Mouse (Mus musculus) myocyte (in vitro differentiated cells): ENCODE results near the gene Cd8b1.

Experiments used
- CEBPB ChIP-seq: IDR thresholded peaks from 2 replicates; pipeline ENCODE4 v1.6.1; 2011; ENCODE audit warnings: mild to moderate bottlenecking, moderate library complexity; ENCODE audit not compliant: poor library complexity, insufficient read depth, severe bottlenecking
- E2F4 ChIP-seq: IDR thresholded peaks from one replicate; pipeline ENCODE4 v1.6.1; 2011; ENCODE audit warnings: mild to moderate bottlenecking, control low read depth, moderate library complexity; ENCODE audit not compliant: insufficient read depth
- MAX ChIP-seq: IDR thresholded peaks from one replicate; pipeline ENCODE4 v1.6.1; 2011; ENCODE audit warnings: low read depth, mild to moderate bottlenecking, control low read depth
- MYOD1 ChIP-seq, 3 experiments: IDR thresholded peaks; one replicate each; pipeline ENCODE4 v1.6.1; 2011; ENCODE audit warnings: control low read depth in 2 of 3, low read depth in 2 of 3, mild to moderate bottlenecking in 2 of 3, moderate library complexity in 1 of 3; ENCODE audit not compliant: insufficient read length in 2 of 3, control insufficient read depth in 1 of 3
- POLR2A ChIP-seq: IDR thresholded peaks from one replicate; pipeline ENCODE4 v1.6.1; 2011; ENCODE audit warnings: low read depth, mild to moderate bottlenecking, control low read depth, moderate library complexity; ENCODE audit not compliant: insufficient read length
- POLR2AphosphoS2 ChIP-seq: IDR thresholded peaks from one replicate; pipeline ENCODE4 v1.6.1; 2011; ENCODE audit warnings: low read depth, control low read depth; ENCODE audit not compliant: insufficient read length
- REST ChIP-seq: IDR thresholded peaks from one replicate; pipeline ENCODE4 v1.6.1; 2011; ENCODE audit warnings: mild to moderate bottlenecking, control low read depth, moderate library complexity; ENCODE audit not compliant: insufficient read depth, insufficient read length
- TCF12 ChIP-seq: IDR thresholded peaks from one replicate; pipeline ENCODE4 v1.6.1; 2011; ENCODE audit warnings: mild to moderate bottlenecking, control low read depth; ENCODE audit not compliant: poor library complexity, insufficient read depth, severe bottlenecking
- TCF3 ChIP-seq: IDR thresholded peaks from one replicate; pipeline ENCODE4 v1.6.1; 2011; ENCODE audit warnings: low read depth, control low read depth; ENCODE audit not compliant: insufficient read length
- USF1 ChIP-seq: IDR thresholded peaks from one replicate; pipeline ENCODE4 v1.6.1; 2011; ENCODE audit warnings: low read depth, mild to moderate bottlenecking, control low read depth, moderate library complexity

DNA sequence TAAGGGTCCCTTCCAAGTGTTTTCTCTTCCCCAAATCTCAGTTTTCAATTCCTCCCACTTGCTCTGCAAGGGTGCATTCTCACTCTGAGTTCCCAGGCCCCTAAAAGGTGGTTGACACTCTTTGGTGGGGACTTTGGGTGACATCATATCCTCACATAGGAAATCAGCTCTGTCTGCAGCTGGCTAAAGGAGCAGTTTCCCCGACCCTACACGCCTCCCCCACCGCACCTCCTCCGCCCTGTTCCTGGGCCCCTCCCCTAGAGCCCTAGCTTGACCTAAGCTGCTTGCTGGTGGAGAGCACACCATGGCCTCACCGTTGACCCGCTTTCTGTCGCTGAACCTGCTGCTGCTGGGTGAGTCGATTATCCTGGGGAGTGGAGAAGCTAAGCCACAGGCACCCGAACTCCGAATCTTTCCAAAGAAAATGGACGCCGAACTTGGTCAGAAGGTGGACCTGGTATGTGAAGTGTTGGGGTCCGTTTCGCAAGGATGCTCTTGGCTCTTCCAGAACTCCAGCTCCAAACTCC, 50.7 kb downstream of the Cd8b1 start, which contains the start of gene Cd8a:
- TF ChIP-seq POLR2A (no peak), MAX (no peak), USF1 (no peak), CEBPB (no peak), TCF3 (no peak), POLR2AphosphoS2 (no peak), TCF12 (no peak), REST (no peak), MYOD1 (IDR thresholded peaks at IDR 0.05; ENCODE audit: control insufficient read depth in 1 of 3, insufficient read length in 2 of 3, low read depth in 2 of 3) (no peak), E2F4 (no peak)
